21 mouse cellular contexts compared by ENCODE assay signal in the genomic region with DNA sequence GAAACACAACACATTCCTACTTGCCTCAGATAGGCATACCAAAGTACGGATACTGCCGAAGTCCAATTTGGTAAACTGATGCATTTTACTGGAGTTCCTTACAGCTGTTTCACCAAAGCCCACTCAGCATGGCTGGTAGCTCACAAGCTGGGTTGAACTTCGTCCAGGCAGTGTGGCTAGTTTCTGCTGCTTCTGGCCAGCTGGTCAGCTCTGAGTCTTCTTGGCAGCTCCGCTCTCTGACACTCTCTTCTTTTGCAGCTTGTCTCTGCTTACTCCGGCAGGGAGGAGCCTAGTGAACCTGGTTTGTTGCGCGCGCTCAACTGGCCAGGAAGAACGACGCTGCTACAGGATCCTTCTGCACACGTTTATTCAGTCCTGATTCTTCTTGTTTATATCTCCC. TPM values are rescaled to one million over a fixed set of nuclear protein-coding genes. Genes with fewer than 3 reads are reported as not detected.
DNase-seq lines count a peak whose midpoint lies in the region; ATAC-seq and TF ChIP-seq lines count a peak whose summit lies in the region.
"Had no signal": no experiment of that assay in that cellular context is flagged by ENCODE, and none has a peak within 500 bp of the region (broad histone marks: within the 10 kb centered on the region; RNA-seq: fewer than 3 reads in every experiment).

No protein-coding gene starts in this region.

- H3K4me3 ChIP-seq in gastrocnemius, adult 2 months, result no peak overlapping the region
- H3K4me3 ChIP-seq in lung, adult 2 months (replicated peaks; ENCODE audit: extremely low read depth, low read depth, low read length), result no peak overlapping the region
- no peak overlapping the region for H3K4me3 ChIP-seq in small intestine, adult 2 months (ENCODE audit: low read depth, low read length)
- no peak overlapping the region for H3K4me3 ChIP-seq in forebrain, postnatal 0 days (ENCODE audit: low read depth, low read length)
- H3K4me3 ChIP-seq: embryonic facial prominence, embryonic 12.5 days; embryonic facial prominence, embryonic 15.5 days; heart, adult 2 months; heart, embryonic 10.5 days; hindbrain, embryonic 12.5 days; hindbrain, embryonic 15.5 days had no signal

- H3K27me3 ChIP-seq in small intestine, adult 2 months (ENCODE audit: control insufficient read depth, insufficient read depth, low read length), result no peaks in the 10 kb centered on the region
- no peaks in the 10 kb centered on the region for H3K27me3 ChIP-seq in forebrain, postnatal 0 days (ENCODE audit: insufficient read depth, low read length)
- H3K27me3 ChIP-seq: embryonic facial prominence, embryonic 12.5 days; embryonic facial prominence, embryonic 15.5 days; hindbrain, embryonic 12.5 days had no signal

- 62% methylated on average over 11 of the region's 11 CpGs for WGBS in lung, adult 2 months
- 42% methylated on average over 11 of the region's 11 CpGs for WGBS in small intestine, adult 2 months
- WGBS in forebrain, postnatal 0 days, result 76% methylated on average over 11 of the region's 11 CpGs

- H3K9ac ChIP-seq in forebrain, postnatal 0 days, result no peak overlapping the region
- H3K9ac ChIP-seq: embryonic facial prominence, embryonic 12.5 days; embryonic facial prominence, embryonic 15.5 days; hindbrain, embryonic 12.5 days; hindbrain, embryonic 15.5 days had no signal

- H3K27ac ChIP-seq in gastrocnemius, adult 2 months, result no peak overlapping the region
- H3K27ac ChIP-seq in small intestine, adult 2 months (ENCODE audit: insufficient read depth, low read depth, low read length), result peak overlapping the region; percentile 19; the same call in 1 of the 2 replicates
- no peak overlapping the region for H3K27ac ChIP-seq in forebrain, postnatal 0 days (ENCODE audit: low read depth, low read length)
- H3K27ac ChIP-seq: embryonic facial prominence, embryonic 12.5 days; embryonic facial prominence, embryonic 15.5 days; heart, adult 2 months; heart, embryonic 10.5 days; hindbrain, embryonic 12.5 days; hindbrain, embryonic 15.5 days had no signal

- intact Hi-C loops in gastrocnemius, adult 2 months (cut with DNase I), result no loop called here

- no peak for TF ChIP-seq POLR2A in lung, adult 2 months (IDR thresholded peaks at IDR 0.05; ENCODE audit: borderline replicate concordance, extremely low read depth, low read depth, low read length)
- no peak for TF ChIP-seq POLR2A in small intestine, adult 2 months (IDR thresholded peaks at IDR 0.05; ENCODE audit: low read depth, low read length)

- no peak for ATAC-seq in forebrain, postnatal 0 days
- ATAC-seq: forebrain, embryonic 14.5 days had no signal

- peak; percentile 36 for DNase-seq in gastrocnemius, adult 2 months
- DNase-seq in gastrocnemius, adult 8-10 months (ENCODE audit: low spot score in 2 of 2), result no peak
- DNase-seq in lung, postnatal 10 days, result peak; percentile 33
- DNase-seq in lung, adult 2 months, result no peak
- DNase-seq in forebrain, postnatal 0 days, result no peak
- no peak for DNase-seq in urinary bladder, adult 18-20 months (ENCODE audit: low spot score in 2 of 2)
- DNase-seq: adrenal gland, postnatal 14 days; cerebellum, adult 11 months; cerebellum, adult 2 months; cerebellum, adult 9-11 months; cerebellum, postnatal 25 days; gastrocnemius, postnatal 25 days had no signal

- no peak overlapping the region for H3K4me2 ChIP-seq in forebrain, postnatal 0 days (ENCODE audit: low read depth)
- H3K4me2 ChIP-seq: embryonic facial prominence, embryonic 12.5 days; embryonic facial prominence, embryonic 15.5 days; hindbrain, embryonic 12.5 days; hindbrain, embryonic 15.5 days had no signal

- H3K36me3 ChIP-seq in small intestine, adult 2 months (ENCODE audit: control insufficient read depth, insufficient read depth, low read length), result no peaks in the 10 kb centered on the region
- no peaks in the 10 kb centered on the region for H3K36me3 ChIP-seq in forebrain, postnatal 0 days (ENCODE audit: insufficient read depth)
- H3K36me3 ChIP-seq: embryonic facial prominence, embryonic 12.5 days; embryonic facial prominence, embryonic 15.5 days; G1E; heart, embryonic 10.5 days; hindbrain, embryonic 12.5 days; hindbrain, embryonic 15.5 days had no signal

- TF ChIP-seq CTCF in gastrocnemius, adult 2 months (IDR thresholded peaks at IDR 0.05), result no peak
- no peak for TF ChIP-seq CTCF in lung, adult 2 months (IDR thresholded peaks at IDR 0.05; ENCODE audit: insufficient read depth, low read length)
- TF ChIP-seq CTCF in small intestine, adult 2 months (IDR thresholded peaks at IDR 0.05; ENCODE audit: extremely low read depth, insufficient read length, insufficient replicate concordance, low read depth, low read length), result no peak
- no peak for TF ChIP-seq CTCF in forebrain, postnatal 0 days (IDR thresholded peaks at IDR 0.05; ENCODE audit: low read depth)

- no peaks in the 10 kb centered on the region for H3K4me1 ChIP-seq in lung, adult 2 months (ENCODE audit: control insufficient read depth, insufficient read depth, low read length)
- H3K4me1 ChIP-seq in small intestine, adult 2 months (ENCODE audit: control insufficient read depth, insufficient read depth, insufficient read length, low read length), result peaks cover 16% of the 10 kb centered on the region; the same call in 1 of the 2 replicates
- H3K4me1 ChIP-seq in forebrain, postnatal 0 days (ENCODE audit: insufficient read depth), result no peaks in the 10 kb centered on the region
- H3K4me1 ChIP-seq: heart, embryonic 10.5 days; hindbrain, embryonic 12.5 days had no signal

- H3K9me3 ChIP-seq in forebrain, postnatal 0 days (ENCODE audit: low read length), result no peaks in the 10 kb centered on the region
- H3K9me3 ChIP-seq: embryonic facial prominence, embryonic 12.5 days; embryonic facial prominence, embryonic 15.5 days; heart, embryonic 10.5 days; hindbrain, embryonic 15.5 days had no signal

RNA-seq across cellular contexts. Expression of gene Rhou, which starts 18.1 kb away (rescaled TPM):
- total RNA-seq in gastrocnemius, adult 2 months (2021), result 10 to 100 TPM; 15.2 to 44.8 TPM
- 10 to 100 TPM; 17.9 to 29.8 (median 26.8) TPM for total RNA-seq in gastrocnemius, adult 8-10 months (2022)
- 5.0 and 8.0 TPM in 2 replicates for polyA plus RNA-seq in lung, adult 2 months (2012; rRNA removed)
- polyA plus RNA-seq in small intestine, adult 2 months (2012; rRNA removed), result 18.3 and 35.3 TPM in 2 replicates
- total RNA-seq in forebrain, postnatal 0 days (2014; rRNA removed), result 41.1 and 52.5 TPM in 2 replicates
- 7.6 and 10.5 TPM in 2 replicates for polyA plus RNA-seq in forebrain, postnatal 0 days (2015; fragmentation: Nextera tagmentation; extraction: Ambion mirVana)
- polyA plus RNA-seq: G1E had no signal

Comparison
In these comparisons a context has a peak if more than half of its experiments do, and no peak if none do; other contexts are left out.
1. DNase-seq: peak in gastrocnemius, adult 2 months (single experiment) and lung, postnatal 10 days (single experiment); none in gastrocnemius, adult 8-10 months (0 of 2), lung, adult 2 months (single experiment), forebrain, postnatal 0 days (single experiment) and urinary bladder, adult 18-20 months (0 of 2).